Mouse (Mus musculus) megakaryocyte, embryonic 14.5 days (primary cell): Measurements from ENCODE around the gene Sult5a1. TPM values are rescaled to one million over a fixed set of nuclear protein-coding genes. Genes with fewer than 3 reads are reported as not detected.

Experiments used
- H3K27me3 ChIP-seq: replicated peaks from 2 replicates; pipeline ENCODE3; 2012; ENCODE audit warnings: inconsistent platforms
- H3K36me3 ChIP-seq: replicated peaks from 2 replicates; pipeline ENCODE3; 2012; ENCODE audit warnings: low read length, inconsistent platforms, mixed read lengths
- H3K4me1 ChIP-seq: 2 replicates; pipeline ENCODE4 v1.6.1; 2012; ENCODE audit warnings: inconsistent platforms
- H3K4me3 ChIP-seq: replicated peaks from 2 replicates; pipeline ENCODE3; 2012; ENCODE audit warnings: moderate library complexity, mild to moderate bottlenecking, inconsistent platforms
- H3K9me3 ChIP-seq: 2 replicates; pipeline ENCODE4 v1.6.1; 2012; ENCODE audit warnings: inconsistent platforms
- FLI1 ChIP-seq: IDR thresholded peaks from 2 replicates; pipeline ENCODE4 v1.6.1; 2012; ENCODE audit warnings: low read length, inconsistent platforms, mixed read lengths
- GATA1 ChIP-seq: IDR thresholded peaks from 3 replicates; pipeline ENCODE4 v1.6.1; 2012; ENCODE audit warnings: mixed read lengths, low read length, inconsistent platforms, borderline replicate concordance
- polyA plus RNA-seq: library from polyadenylated mRNA; stranded (reverse); fragments of >175 nt; gene quantifications from 2 replicates; pipeline ENCODE4 v1.2.3, GENCODE M21; 2012; ENCODE audit warnings: low replicate concordance; ENCODE audit not compliant: insufficient read depth

The Sult5a1 gene
- polyA plus RNA-seq, 1 experiment: not detected

- TF ChIP-seq GATA1 (no peak), FLI1 (no peak)
- Histone ChIP-seq H3K36me3 (no peaks in the 10 kb centered on the region), H3K4me1 (peaks cover 56% of the 10 kb centered on the region), H3K27me3 (peaks cover 65% of the 10 kb centered on the region), H3K4me3 (peak within 1 kb of the TSS; percentile 89), H3K9me3 (no peaks in the 10 kb centered on the region)
Measured at GRCm38 (mm10) chr8:123117127-123117731, 40.9 kb downstream of the Sult5a1 start, which contains the start of gene Cpne7. Gene Cpne7 (plus strand): TSS chr8:123117374.

GRCm38 (mm10) chr8:123114644-123115043, 43.5 kb downstream of the Sult5a1 start:
- TF ChIP-seq GATA1: no peak
- TF ChIP-seq FLI1: no peak
- Histone ChIP-seq H3K36me3 (no peaks in the 10 kb centered on the region), H3K4me3 (no peak overlapping the region), H3K9me3 (no peaks in the 10 kb centered on the region), H3K27me3 (peaks cover 47% of the 10 kb centered on the region), H3K4me1 (peaks cover 75% of the 10 kb centered on the region)

DNA sequence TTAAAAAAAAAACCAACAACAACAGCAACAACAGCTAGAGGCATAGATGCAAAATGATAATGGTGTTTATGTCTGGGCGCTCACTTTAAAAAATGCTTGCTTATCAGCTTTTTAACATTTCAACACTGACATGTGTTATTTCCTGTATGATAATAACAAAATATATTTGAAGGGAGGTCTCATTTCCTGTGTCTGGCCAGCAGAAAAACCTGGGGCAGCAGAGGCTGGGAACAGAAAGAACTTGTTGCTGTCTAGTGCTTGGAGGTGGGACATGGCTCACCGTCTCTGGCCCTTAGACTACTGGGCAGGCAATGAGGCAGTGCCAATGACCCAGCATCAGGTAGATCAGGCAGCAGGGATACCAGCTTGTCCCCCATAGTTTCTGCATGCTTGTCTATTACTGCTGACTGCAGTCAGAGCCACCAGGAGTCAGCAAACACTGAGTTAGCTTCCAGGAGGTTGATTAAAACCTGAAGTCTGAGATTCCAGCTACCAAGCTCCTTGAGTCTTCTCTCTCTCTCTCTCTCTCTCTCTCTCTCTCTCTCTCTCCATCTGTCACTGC, 44.1 kb downstream of the Sult5a1 start:
- Histone ChIP-seq H3K4me3 (peak overlapping the region; percentile 47), H3K36me3 (no peaks in the 10 kb centered on the region), H3K4me1 (peaks cover 78% of the 10 kb centered on the region), H3K9me3 (no peaks in the 10 kb centered on the region), H3K27me3 (peaks cover 40% of the 10 kb centered on the region)
- no peak for TF ChIP-seq FLI1
- TF ChIP-seq GATA1: no peak

GRCm38 (mm10) chr8:123112892-123113291, 45.2 kb downstream of the Sult5a1 start:
- Histone ChIP-seq H3K36me3 (no peaks in the 10 kb centered on the region), H3K4me3 (no peak overlapping the region), H3K27me3 (peaks cover 31% of the 10 kb centered on the region), H3K4me1 (peaks cover 70% of the 10 kb centered on the region), H3K9me3 (no peaks in the 10 kb centered on the region)
- TF ChIP-seq GATA1 (no peak), FLI1 (no peak)

- no peak overlapping the region for H3K4me3 ChIP-seq
- H3K36me3 ChIP-seq: peaks cover 1% of the 10 kb centered on the region
- peaks cover 9% of the 10 kb centered on the region for H3K27me3 ChIP-seq
- no peaks in the 10 kb centered on the region for H3K9me3 ChIP-seq
- H3K4me1 ChIP-seq: peaks cover 51% of the 10 kb centered on the region
- TF ChIP-seq FLI1: no peak
- TF ChIP-seq GATA1: no peak
Measured at GRCm38 (mm10) chr8:123110649-123111048, 47.5 kb downstream of the Sult5a1 start.

GRCm38 (mm10) chr8:123108953-123109352, 49.2 kb downstream of the Sult5a1 start:
- TF ChIP-seq FLI1 (no peak), GATA1 (no peak)
- Histone ChIP-seq H3K4me3 (no peak overlapping the region), H3K4me1 (peaks cover 49% of the 10 kb centered on the region), H3K27me3 (peaks cover 2% of the 10 kb centered on the region), H3K9me3 (no peaks in the 10 kb centered on the region), H3K36me3 (peaks cover 18% of the 10 kb centered on the region)

GRCm38 (mm10) chr8:123108010-123108409, 50.1 kb downstream of the Sult5a1 start:
- Histone ChIP-seq H3K4me3 (no peak overlapping the region), H3K27me3 (peaks cover 2% of the 10 kb centered on the region), H3K4me1 (peaks cover 52% of the 10 kb centered on the region), H3K36me3 (peaks cover 27% of the 10 kb centered on the region), H3K9me3 (no peaks in the 10 kb centered on the region)
- no peak for TF ChIP-seq GATA1
- TF ChIP-seq FLI1: no peak

DNA sequence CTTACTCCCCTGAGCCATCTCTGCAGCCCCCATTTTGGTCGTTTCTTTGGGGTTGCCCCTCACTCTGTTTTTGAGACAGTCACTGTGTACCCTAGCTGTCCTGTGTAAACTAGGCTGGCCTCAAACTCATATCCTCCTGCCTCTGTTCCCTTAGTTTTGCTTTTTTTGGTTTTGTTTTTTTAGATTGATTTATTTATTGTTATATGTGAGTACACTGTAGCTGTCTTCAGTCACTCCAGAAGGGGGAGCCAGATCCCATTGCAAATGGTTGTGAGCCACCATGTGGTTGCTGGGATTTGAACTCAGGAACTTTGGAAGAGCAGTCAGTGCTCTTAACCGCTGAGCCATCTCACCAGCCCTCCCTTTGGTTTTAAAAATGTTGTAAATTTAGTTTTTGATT, 51.6 kb downstream of the Sult5a1 start:
- H3K27me3 ChIP-seq: peaks cover 2% of the 10 kb centered on the region
- H3K9me3 ChIP-seq: no peaks in the 10 kb centered on the region
- TF ChIP-seq GATA1 (no peak), FLI1 (no peak)
- peaks cover 49% of the 10 kb centered on the region for H3K4me1 ChIP-seq
- peaks cover 27% of the 10 kb centered on the region for H3K36me3 ChIP-seq
- no peak overlapping the region for H3K4me3 ChIP-seq

- Histone ChIP-seq H3K4me3 (no peak overlapping the region), H3K9me3 (no peaks in the 10 kb centered on the region), H3K27me3 (peaks cover 2% of the 10 kb centered on the region), H3K36me3 (peaks cover 27% of the 10 kb centered on the region), H3K4me1 (peaks cover 45% of the 10 kb centered on the region)
- TF ChIP-seq GATA1: no peak
- TF ChIP-seq FLI1: no peak
Measured at GRCm38 (mm10) chr8:123105553-123106326, 52.4 kb downstream of the Sult5a1 start.

DNA sequence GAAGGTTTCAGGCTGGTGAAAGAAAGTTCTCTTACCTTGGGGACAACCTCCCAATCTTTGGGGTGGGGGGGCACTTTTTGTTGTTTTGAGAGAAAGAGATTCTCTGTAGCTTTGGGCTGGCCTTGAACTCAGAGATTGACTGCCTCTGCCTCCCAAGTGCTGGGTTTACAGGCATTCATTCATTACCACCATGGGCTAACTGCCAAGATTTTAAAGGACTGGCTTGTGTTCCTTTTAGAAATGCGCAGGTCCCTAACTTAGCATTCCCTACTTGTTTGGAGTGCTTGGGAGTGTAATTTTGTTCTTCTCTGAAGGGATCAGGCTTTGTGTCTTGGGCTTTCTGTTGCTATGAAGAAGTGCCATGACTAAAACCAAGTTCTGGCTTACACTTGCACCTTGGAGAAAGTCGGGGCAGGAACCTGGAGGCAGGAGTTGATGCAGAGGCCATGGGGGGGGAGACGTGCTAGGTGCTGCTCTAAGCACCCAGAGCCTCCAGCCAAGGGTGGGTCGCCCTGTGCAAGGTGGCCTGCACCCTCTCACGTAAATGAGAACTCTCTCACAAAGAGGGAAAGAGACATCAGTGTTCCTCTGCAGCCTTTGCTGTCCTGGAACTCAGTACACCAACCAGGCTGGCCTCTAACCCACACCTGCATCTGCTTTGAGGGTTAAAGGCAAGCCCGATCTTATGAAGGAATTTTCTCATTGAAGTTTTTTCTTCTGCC, 53.9 kb downstream of the Sult5a1 start:
- TF ChIP-seq GATA1 (no peak), FLI1 (no peak)
- Histone ChIP-seq H3K27me3 (peaks cover 2% of the 10 kb centered on the region), H3K36me3 (peaks cover 27% of the 10 kb centered on the region), H3K9me3 (no peaks in the 10 kb centered on the region), H3K4me1 (peaks cover 37% of the 10 kb centered on the region), H3K4me3 (peak overlapping the region; percentile 96)
